Mouse (Mus musculus) lung, postnatal 0 days (tissue): ENCODE measurements around the gene Gm14214.

Experiments used
- CTCF ChIP-seq: IDR thresholded peaks from 2 replicates; pipeline ENCODE4 v1.5.1; 2016; ENCODE audit warnings: antibody characterized with exemption, mild to moderate bottlenecking
- EP300 ChIP-seq: IDR thresholded peaks from 2 replicates; pipeline ENCODE4 v1.6.1; 2016; ENCODE audit warnings: antibody characterized with exemption, mild to moderate bottlenecking, control low read depth

GRCm38 (mm10) chr2:154738621-154739020 is 31.2 kb downstream of the Gm14214 start:
- TF ChIP-seq CTCF (no peak), EP300 (no peak)
